Mouse (Mus musculus): ENCODE measurements around the gene Spint5.

Gene Spint5

DNA sequence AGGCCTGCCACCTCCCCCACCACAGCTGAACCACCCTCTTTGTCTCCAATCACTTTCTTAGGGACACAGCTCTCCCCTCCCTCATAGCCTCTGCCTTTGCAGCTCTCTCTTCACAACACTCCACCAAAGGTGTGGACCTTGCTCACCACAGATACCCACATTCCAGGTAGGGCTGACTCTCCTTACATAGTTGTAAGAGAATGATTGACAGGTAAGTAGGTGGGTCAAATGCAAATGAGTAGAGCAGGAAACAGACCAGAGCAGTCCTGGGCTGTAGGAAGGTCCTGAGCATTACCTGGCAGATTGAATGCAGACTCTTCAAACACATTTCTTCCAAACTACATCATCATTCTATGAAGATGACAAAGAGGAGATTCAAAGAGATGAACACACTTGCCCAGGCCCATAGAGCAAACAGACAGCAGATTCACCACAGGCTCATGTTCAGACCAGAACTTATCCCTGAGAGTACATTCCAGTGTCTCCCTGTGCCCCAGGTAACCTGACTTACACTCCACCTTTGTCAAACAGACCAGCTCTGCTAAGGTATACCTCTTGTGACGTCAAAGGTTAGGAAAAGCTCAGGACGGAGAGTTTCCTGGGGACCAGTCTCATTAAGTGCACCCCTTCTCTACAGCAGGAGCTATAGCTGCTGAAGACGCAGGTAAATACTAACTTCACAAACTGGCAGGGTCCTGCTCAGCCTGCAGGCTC is 22.4 kb downstream of the Spint5 start:
- peak; percentile 34 for DNase-seq

DNA sequence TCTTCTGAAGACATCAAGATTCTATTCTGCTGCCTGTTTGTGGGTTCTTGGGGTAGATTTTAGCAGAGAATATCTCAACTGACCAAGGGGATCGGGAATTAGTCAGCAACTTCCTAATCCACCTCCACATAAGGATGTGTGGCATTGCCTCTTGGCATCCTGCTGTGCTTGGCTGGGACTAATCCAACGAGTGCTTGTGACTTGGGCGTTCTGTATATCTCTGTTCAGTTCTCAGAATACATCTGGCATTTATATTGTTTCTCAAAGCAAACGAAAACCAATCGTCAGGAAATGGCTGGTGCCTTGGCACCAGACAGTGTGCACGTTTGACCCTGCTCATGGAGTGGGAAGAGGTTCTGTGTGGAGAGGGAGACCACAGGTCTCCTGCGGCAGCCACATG is 24.8 kb downstream of the Spint5 start:
- DNase-seq, result no peak

DNA sequence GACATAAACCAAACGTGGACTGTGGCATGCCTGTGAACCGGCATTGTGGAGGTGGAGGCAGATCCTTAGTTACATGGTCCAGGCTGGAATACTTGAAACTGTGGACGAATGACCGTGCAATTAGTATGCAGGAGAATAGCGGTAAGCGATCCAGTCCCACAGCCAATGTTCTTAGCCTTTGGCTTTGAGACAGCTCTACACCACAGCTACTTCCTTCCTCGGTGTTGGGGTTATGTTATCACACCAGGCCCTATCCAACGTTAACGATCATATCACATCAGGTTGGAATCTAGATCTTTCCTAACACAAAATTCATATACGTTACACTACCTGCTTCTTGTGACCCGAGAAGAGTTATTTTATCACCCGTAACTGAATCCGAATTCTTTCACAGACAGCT is 29.9 kb downstream of the Spint5 start:
- DNase-seq, result no peak

DNA sequence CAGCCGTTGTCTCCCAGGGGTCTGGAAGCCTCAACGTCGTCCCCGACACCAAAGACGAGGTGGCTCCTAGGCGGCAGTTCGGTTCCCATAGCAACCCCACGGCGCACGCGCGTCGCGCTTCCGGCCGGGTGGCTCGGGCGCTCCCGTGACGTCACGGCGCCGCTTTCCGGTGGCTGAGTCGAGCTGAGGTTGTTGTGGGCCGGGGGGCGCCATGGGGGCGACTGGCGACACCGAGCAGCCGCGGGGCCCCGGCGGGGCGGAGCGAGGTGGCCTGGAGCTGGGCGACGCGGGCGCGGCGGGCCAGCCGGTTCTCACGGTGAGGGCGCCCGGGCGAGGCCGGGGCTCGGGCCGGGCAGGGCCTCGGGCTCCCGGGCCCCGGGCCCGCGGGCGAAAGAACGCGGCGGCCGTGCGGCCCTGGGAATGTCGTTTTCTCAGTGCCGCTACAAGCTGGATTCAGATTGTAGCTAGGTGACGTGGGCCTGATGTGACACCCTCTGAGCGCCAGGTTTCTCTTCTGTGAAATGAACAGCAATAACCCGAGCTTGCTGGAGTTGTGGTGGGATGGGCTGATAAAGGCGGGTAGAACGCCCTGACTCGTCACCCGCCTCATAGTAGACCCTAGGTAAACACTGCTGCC is 30.9 kb downstream of the Spint5 start, which contains the start of the genes Wfdc3 and Dnttip1:
Gene Wfdc3 (minus strand): TSS at position 89 of the 637 bp plus-strand sequence.
Gene Dnttip1 (plus strand): TSS at position 141 of the 637 bp plus-strand sequence.
- DNase-seq, result peak; percentile 94

DNA sequence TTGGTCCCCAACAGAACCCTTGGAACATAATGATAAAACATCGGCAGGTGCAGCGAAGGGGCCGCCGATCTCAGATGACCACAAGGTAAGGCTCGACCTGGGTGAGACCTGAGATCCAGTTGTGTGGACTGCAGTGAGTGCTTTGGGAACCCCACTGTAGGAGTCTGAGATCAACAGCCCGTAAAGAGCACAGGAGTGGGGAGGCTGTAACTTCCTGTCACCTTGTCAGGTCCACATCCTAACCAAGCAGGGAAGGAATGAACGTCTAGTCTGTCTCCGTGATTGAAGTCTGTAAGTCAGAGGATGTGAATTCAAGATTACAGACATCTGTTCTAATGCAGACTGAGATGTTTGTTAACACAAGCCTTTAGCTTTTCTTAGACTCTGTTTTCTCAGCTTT is 31.6 kb downstream of the Spint5 start:
- DNase-seq, result no peak

DNA sequence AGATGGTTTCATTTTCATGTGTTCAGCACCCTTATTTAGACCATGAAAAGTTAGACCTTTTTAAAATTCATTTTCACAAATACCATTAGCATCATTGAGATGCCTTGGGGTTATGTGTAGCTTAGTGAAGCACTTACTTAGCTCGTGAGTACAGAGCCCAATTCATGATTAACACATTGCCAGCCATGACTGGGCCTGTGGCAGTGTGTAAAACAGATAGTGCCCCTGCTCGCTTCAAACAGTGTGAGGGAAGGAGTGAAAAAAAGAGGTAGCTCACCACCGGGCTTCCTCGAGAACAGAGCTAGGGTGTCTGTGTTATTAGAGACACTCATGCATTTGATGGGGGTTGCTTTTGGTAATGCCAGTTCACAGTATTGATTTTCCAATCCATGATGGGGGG is 33.1 kb downstream of the Spint5 start:
- no peak for DNase-seq

DNA sequence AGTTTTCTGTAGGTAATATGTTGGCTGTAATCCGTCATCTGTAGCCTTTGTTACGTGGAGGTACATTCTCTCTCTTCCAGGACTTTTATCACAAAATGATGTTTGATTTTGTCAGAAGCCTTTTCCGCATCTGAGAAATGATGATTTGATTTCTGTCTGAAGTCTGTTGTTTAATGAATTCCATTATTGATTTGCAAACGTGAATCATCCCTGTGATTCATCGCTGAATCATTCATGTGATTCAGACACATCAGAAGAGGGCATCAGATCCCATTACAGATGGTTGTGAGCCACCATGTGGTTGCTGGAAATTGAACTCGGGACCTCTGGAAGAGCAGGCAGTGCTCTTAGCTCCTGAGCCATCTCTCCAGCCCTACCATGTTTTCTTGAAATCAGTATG is 33.9 kb downstream of the Spint5 start:
- DNase-seq, result no peak

DNA sequence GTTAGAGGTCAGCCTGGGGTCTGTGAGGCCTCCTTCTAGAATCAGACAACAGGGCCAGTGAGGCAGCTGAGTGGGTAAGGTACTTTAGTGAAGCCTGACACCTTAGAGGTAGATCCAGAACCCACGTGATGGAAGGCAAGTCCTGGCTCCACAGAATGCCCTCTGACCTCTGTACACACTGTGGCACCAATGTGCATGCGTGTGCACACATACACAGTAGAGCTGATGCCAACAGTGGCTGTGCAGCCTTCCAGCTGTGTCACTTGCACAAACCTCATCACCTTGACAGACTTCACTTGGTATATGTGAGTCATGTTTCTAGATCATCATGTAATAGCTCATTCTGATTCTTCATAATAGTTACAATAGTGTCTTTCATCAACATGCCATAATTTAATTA is 37.3 kb downstream of the Spint5 start:
- no peak for DNase-seq

DNA sequence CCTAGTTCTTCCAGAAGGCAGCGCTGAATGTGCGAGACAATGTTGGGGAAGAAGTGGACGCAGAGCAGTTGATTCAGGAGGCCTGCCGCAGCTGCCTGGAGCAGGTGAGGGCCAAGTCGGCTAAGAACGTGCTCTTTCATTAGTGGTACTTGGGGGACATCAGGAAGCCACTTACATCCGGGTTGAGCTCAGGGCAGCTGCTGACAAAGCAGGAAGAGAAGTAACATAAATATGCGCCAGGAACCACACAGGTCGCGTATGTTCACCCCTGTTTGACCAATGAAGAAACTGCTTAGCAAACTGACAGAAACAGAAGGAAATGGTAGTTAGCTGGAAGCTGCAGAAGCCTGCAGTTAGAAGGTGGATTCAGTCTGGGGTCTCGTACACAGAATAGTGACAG is 39.0 kb downstream of the Spint5 start:
- no peak for DNase-seq

DNA sequence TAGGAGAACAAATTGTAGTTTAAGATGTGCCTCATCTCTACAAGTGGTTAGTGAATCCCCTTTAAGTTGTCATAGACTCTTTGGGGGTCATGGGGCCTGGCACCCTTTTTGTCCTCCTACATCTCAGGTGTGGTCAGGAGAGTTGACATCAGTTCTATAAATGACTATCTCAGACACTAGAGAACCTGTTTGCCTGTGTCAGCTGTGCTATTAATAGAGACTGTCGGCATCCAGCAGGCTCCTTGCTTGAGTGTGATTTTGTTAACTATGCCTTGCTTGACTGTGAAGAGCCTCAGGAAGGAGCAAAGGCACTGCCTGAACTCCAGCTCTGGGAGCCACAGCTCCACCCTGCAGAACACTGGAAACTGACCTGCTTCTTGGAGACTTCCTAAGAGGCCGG is 39.7 kb downstream of the Spint5 start:
- no peak for DNase-seq

DNA sequence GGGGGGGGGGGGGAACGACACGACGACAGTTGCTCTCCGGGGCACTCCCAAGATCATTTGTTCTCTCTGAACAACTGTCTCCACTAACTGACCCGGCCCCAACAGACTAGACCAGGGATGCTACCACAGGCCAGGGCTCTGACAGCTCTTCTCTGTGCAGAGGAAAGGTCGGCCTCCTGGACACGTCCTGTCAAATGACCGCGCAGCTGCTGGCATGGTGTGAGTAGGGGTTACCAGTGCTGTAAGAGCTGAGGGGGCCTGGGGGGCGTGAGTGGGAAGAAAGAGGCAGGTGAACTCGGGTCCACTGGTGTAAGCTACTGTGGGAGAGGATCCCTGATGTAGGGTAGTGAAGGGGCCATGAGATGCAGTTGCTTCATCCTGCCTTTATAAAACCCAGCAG is 42.7 kb downstream of the Spint5 start:
- DNase-seq, result no peak

DNA sequence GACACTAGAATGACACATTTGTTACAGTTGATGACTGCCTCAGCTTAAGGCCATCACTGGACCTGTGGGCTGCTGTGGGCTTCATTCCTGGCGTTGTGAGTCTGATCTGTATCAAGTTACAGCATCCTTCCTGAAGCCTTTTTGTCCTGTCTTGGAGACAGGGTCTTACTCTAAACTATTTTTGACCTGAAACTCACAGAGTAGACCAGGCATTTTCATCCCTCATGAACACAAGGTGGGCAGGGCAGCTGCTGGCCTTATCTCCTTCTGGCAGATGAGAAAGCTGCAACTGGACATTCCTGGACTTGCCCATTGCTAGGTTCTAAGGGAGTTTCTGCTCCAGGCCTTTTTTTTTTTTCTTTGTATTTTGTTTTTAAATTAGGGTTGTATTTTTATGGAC is 43.6 kb downstream of the Spint5 start:
- no peak for DNase-seq

DNA sequence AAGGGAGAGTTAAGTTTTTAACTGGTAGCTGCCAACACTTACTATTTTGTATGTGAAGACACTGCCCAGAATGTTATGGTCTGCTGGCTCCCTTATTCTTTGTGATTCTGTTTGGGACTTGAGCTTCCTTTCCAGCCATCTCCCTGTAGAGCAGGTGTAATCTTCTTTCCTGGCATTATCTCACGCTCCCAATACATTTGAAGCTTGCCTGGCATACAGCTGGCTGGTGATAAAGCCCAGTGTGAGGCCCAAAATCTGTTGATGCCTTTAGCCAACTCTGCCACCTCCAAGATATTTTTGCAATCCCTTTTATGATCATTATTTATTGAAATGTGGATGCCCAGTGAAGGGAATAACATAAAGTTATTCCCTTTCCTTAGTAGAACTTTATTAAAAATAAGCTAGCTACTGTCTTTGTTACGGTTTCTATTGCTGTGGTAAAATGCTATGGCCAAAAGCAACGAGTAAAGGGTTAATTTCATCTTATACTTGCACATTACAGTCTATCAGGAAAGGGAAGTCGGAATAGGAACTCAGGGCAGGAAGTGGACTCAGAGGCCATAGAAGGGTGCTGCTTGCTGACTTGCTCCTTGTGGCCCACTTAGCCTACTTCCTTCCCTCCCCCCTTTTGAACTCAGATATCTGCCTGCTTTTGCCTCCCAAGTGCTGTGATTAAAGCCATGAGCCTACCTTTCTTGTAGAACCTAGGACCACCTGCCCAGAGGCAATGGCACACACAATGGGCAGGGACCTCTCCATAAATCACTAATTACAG is 45.1 kb downstream of the Spint5 start:
- DNase-seq, result no peak

DNA sequence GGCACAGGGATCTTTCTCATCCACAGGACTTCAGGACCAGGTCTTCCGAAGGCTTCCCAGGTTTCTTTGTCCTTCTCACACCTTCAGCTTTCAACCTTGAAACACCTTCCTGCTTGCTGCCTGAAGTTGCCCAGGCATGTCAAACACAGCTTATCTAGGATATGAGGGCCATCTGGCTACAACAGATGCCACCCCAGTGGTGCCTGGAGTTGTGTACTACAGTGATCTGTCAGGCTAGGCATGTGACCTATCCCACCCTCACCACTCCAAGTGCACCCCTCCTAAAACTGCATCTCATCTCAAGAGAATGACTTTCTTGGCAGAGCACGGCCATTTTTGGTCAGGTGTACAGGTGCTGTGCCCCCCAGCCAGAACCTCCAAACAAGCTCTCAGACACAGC is 46.4 kb downstream of the Spint5 start:
- DNase-seq, result no peak

DNA sequence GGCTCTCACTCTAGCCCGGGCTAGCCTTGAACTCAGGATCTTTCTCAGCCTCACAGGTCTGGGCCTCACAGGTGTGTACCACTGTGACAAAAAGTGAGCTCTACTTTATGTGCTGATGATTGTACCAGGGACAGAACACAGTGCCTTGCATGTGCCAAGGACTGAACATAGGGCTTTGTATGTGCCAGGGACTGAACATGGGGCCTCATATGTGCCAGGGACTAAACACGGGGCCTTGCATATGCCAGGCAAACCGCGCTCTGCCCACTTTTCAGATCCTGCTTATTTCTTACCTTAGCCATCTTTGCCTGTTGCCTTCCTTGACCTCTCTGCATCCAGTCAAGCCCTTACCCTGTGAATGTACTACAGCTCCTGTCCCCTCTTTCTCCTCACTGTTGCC is 46.9 kb downstream of the Spint5 start:
- DNase-seq, result no peak

DNA sequence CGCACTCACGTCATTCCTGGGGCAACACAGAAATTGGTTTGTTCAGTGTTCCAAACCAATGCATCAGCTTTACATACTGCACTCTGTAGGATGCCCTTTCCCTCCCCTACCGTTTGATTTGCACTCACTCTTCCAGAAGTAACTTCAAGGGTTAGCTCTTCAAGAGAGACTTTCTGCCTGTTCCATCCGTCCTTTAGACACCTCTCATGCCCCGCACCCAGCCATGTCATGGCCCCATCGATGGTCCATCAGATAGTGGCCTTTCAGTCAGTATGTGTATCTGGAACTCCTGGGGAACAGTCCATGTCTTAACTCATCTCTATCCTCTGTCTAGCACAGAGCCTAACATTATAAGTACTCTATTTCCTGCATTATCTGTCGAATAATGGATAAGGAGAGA is 47.5 kb downstream of the Spint5 start:
- DNase-seq, result no peak

DNA sequence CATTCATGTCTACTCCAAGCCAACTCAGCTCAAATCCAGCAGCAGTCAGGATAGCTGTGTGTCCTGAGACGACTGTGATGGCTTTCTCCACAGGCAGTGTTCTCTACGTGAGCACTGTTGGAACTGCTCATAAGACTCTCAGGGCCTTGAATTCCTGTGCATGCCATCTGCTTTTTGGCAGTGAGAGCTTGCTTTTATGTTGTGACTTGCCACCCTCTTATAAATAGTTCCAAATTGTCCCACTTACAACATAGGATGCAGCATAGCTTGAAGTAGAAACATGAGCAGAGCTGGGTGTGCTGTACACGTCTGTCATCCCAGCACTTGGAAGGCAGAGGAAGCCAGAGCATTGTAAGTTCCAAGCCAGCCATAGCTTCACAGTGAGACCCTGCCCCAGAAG is 50.7 kb downstream of the Spint5 start:
- no peak for DNase-seq

Measured in kidney, adult 9 months (tissue).